Mouse (Mus musculus): Measurements from ENCODE around the gene Zzef1. TPM values are rescaled to one million over a fixed set of nuclear protein-coding genes. Genes with fewer than 3 reads are reported as not detected.

Gene Zzef1
- polyA plus RNA-seq, 1 experiment from 2014 or later: 17.0 TPM

- H3K27me3 ChIP-seq (replicated peaks; ENCODE audit: control insufficient read depth, insufficient read depth, low read length): no peaks in the 10 kb centered on the region
- no peaks in the 10 kb centered on the region for H3K36me3 ChIP-seq (ENCODE audit: control insufficient read depth, insufficient read depth)
- no peaks in the 10 kb centered on the region for H3K9me3 ChIP-seq (ENCODE audit: control insufficient read depth, low read length)
- peaks cover 15% of the 10 kb centered on the region for H3K4me1 ChIP-seq (replicated peaks; ENCODE audit: control insufficient read depth, insufficient read depth, low read length)
- H3K4me2 ChIP-seq (ENCODE audit: low read length): no peak overlapping the region
- ATAC-seq: no peak
- H3K27ac ChIP-seq (ENCODE audit: low read length): no peak overlapping the region
- no peak overlapping the region for H3K9ac ChIP-seq (replicated peaks; ENCODE audit: low read depth, low read length)
- no peak overlapping the region for H3K4me3 ChIP-seq (replicated peaks; ENCODE audit: low read length)
Measured at GRCm38 (mm10) chr11:72798112-72798511, 2.1 kb downstream of the Zzef1 start.

GRCm38 (mm10) chr11:72801182-72801581, 5.2 kb downstream of the Zzef1 start:
- Histone ChIP-seq H3K36me3 (ENCODE audit: control insufficient read depth, insufficient read depth) (no peaks in the 10 kb centered on the region), H3K4me1 (replicated peaks; ENCODE audit: control insufficient read depth, insufficient read depth, low read length) (peaks cover 9% of the 10 kb centered on the region), H3K9me3 (ENCODE audit: control insufficient read depth, low read length) (no peaks in the 10 kb centered on the region), H3K9ac (replicated peaks; ENCODE audit: low read depth, low read length) (no peak overlapping the region), H3K27me3 (replicated peaks; ENCODE audit: control insufficient read depth, insufficient read depth, low read length) (no peaks in the 10 kb centered on the region), H3K27ac (ENCODE audit: low read length) (no peak overlapping the region), H3K4me3 (replicated peaks; ENCODE audit: low read length) (no peak overlapping the region), H3K4me2 (ENCODE audit: low read length) (no peak overlapping the region)
- ATAC-seq: no peak

GRCm38 (mm10) chr11:72803038-72803437, 7.0 kb downstream of the Zzef1 start:
- 75% methylated on average over 3 of the region's 3 CpGs for WGBS
- no peak for ATAC-seq
- H3K36me3 ChIP-seq (ENCODE audit: control insufficient read depth, insufficient read depth): no peaks in the 10 kb centered on the region
- no peaks in the 10 kb centered on the region for H3K9me3 ChIP-seq (ENCODE audit: control insufficient read depth, low read length)
- H3K27me3 ChIP-seq (replicated peaks; ENCODE audit: control insufficient read depth, insufficient read depth, low read length): no peaks in the 10 kb centered on the region
- peaks cover 8% of the 10 kb centered on the region for H3K4me1 ChIP-seq (replicated peaks; ENCODE audit: control insufficient read depth, insufficient read depth, low read length)
- no peak overlapping the region for H3K4me2 ChIP-seq (ENCODE audit: low read length)
- no peak overlapping the region for H3K27ac ChIP-seq (ENCODE audit: low read length)
- no peak overlapping the region for H3K4me3 ChIP-seq (replicated peaks; ENCODE audit: low read length)
- no peak overlapping the region for H3K9ac ChIP-seq (replicated peaks; ENCODE audit: low read depth, low read length)

GRCm38 (mm10) chr11:72804586-72804985, 8.6 kb downstream of the Zzef1 start:
- Histone ChIP-seq H3K4me2 (ENCODE audit: low read length) (no peak overlapping the region), H3K27ac (ENCODE audit: low read length) (no peak overlapping the region), H3K9me3 (ENCODE audit: control insufficient read depth, low read length) (no peaks in the 10 kb centered on the region), H3K9ac (replicated peaks; ENCODE audit: low read depth, low read length) (no peak overlapping the region), H3K4me3 (replicated peaks; ENCODE audit: low read length) (no peak overlapping the region), H3K36me3 (ENCODE audit: control insufficient read depth, insufficient read depth) (no peaks in the 10 kb centered on the region), H3K27me3 (replicated peaks; ENCODE audit: control insufficient read depth, insufficient read depth, low read length) (no peaks in the 10 kb centered on the region), H3K4me1 (replicated peaks; ENCODE audit: control insufficient read depth, insufficient read depth, low read length) (peaks cover 6% of the 10 kb centered on the region)
- no peak for ATAC-seq

GRCm38 (mm10) chr11:72805232-72805631, 9.2 kb downstream of the Zzef1 start:
- WGBS: 88% methylated on average over 3 of the region's 3 CpGs
- no peak overlapping the region for H3K9ac ChIP-seq (replicated peaks; ENCODE audit: low read depth, low read length)
- no peak overlapping the region for H3K27ac ChIP-seq (ENCODE audit: low read length)
- H3K36me3 ChIP-seq (ENCODE audit: control insufficient read depth, insufficient read depth): no peaks in the 10 kb centered on the region
- no peaks in the 10 kb centered on the region for H3K27me3 ChIP-seq (replicated peaks; ENCODE audit: control insufficient read depth, insufficient read depth, low read length)
- no peak for ATAC-seq
- no peaks in the 10 kb centered on the region for H3K9me3 ChIP-seq (ENCODE audit: control insufficient read depth, low read length)
- peaks cover 6% of the 10 kb centered on the region for H3K4me1 ChIP-seq (replicated peaks; ENCODE audit: control insufficient read depth, insufficient read depth, low read length)
- H3K4me2 ChIP-seq (ENCODE audit: low read length): no peak overlapping the region
- H3K4me3 ChIP-seq (replicated peaks; ENCODE audit: low read length): no peak overlapping the region

GRCm38 (mm10) chr11:72806556-72806955, 10.5 kb downstream of the Zzef1 start:
- Histone ChIP-seq H3K4me3 (replicated peaks; ENCODE audit: low read length) (no peak overlapping the region), H3K27me3 (replicated peaks; ENCODE audit: control insufficient read depth, insufficient read depth, low read length) (no peaks in the 10 kb centered on the region), H3K4me2 (ENCODE audit: low read length) (no peak overlapping the region), H3K9ac (replicated peaks; ENCODE audit: low read depth, low read length) (no peak overlapping the region), H3K9me3 (ENCODE audit: control insufficient read depth, low read length) (no peaks in the 10 kb centered on the region), H3K36me3 (ENCODE audit: control insufficient read depth, insufficient read depth) (no peaks in the 10 kb centered on the region), H3K27ac (ENCODE audit: low read length) (no peak overlapping the region), H3K4me1 (replicated peaks; ENCODE audit: control insufficient read depth, insufficient read depth, low read length) (peaks cover 6% of the 10 kb centered on the region)
- 74% methylated on average over 2 of the region's 2 CpGs for WGBS
- ATAC-seq: no peak

GRCm38 (mm10) chr11:72807992-72808391, 12.0 kb downstream of the Zzef1 start:
- WGBS: 82% methylated on average over 4 of the region's 4 CpGs
- Histone ChIP-seq H3K4me1 (replicated peaks; ENCODE audit: control insufficient read depth, insufficient read depth, low read length) (peaks cover 6% of the 10 kb centered on the region), H3K4me2 (ENCODE audit: low read length) (no peak overlapping the region), H3K4me3 (replicated peaks; ENCODE audit: low read length) (no peak overlapping the region), H3K27me3 (replicated peaks; ENCODE audit: control insufficient read depth, insufficient read depth, low read length) (no peaks in the 10 kb centered on the region), H3K36me3 (ENCODE audit: control insufficient read depth, insufficient read depth) (no peaks in the 10 kb centered on the region), H3K9me3 (ENCODE audit: control insufficient read depth, low read length) (no peaks in the 10 kb centered on the region), H3K27ac (ENCODE audit: low read length) (no peak overlapping the region), H3K9ac (replicated peaks; ENCODE audit: low read depth, low read length) (no peak overlapping the region)
- no peak for ATAC-seq

- no peaks in the 10 kb centered on the region for H3K9me3 ChIP-seq (ENCODE audit: control insufficient read depth, low read length)
- H3K4me3 ChIP-seq (replicated peaks; ENCODE audit: low read length): no peak overlapping the region
- H3K27ac ChIP-seq (ENCODE audit: low read length): no peak overlapping the region
- H3K36me3 ChIP-seq (ENCODE audit: control insufficient read depth, insufficient read depth): peaks cover 2% of the 10 kb centered on the region; the same call in 1 of the 2 replicates
- ATAC-seq: no peak
- H3K9ac ChIP-seq (replicated peaks; ENCODE audit: low read depth, low read length): no peak overlapping the region
- no peak overlapping the region for H3K4me2 ChIP-seq (ENCODE audit: low read length)
- H3K27me3 ChIP-seq (replicated peaks; ENCODE audit: control insufficient read depth, insufficient read depth, low read length): no peaks in the 10 kb centered on the region
- H3K4me1 ChIP-seq (replicated peaks; ENCODE audit: control insufficient read depth, insufficient read depth, low read length): no peaks in the 10 kb centered on the region
- 93% methylated on average over 5 of the region's 5 CpGs for WGBS
Measured at GRCm38 (mm10) chr11:72813687-72814086, 17.7 kb downstream of the Zzef1 start.

- no peaks in the 10 kb centered on the region for H3K9me3 ChIP-seq (ENCODE audit: control insufficient read depth, low read length)
- H3K4me1 ChIP-seq (replicated peaks; ENCODE audit: control insufficient read depth, insufficient read depth, low read length): no peaks in the 10 kb centered on the region
- ATAC-seq: no peak
- H3K36me3 ChIP-seq (ENCODE audit: control insufficient read depth, insufficient read depth): peaks cover 2% of the 10 kb centered on the region
- no peak overlapping the region for H3K4me3 ChIP-seq (replicated peaks; ENCODE audit: low read length)
- no peak overlapping the region for H3K27ac ChIP-seq (ENCODE audit: low read length)
- H3K4me2 ChIP-seq (ENCODE audit: low read length): no peak overlapping the region
- no peaks in the 10 kb centered on the region for H3K27me3 ChIP-seq (replicated peaks; ENCODE audit: control insufficient read depth, insufficient read depth, low read length)
- WGBS: 84% methylated on average over 2 of the region's 2 CpGs
- no peak overlapping the region for H3K9ac ChIP-seq (replicated peaks; ENCODE audit: low read depth, low read length)
Measured at GRCm38 (mm10) chr11:72814188-72814587, 18.2 kb downstream of the Zzef1 start.

GRCm38 (mm10) chr11:72816859-72817258, 20.8 kb downstream of the Zzef1 start:
- Histone ChIP-seq H3K4me1 (replicated peaks; ENCODE audit: control insufficient read depth, insufficient read depth, low read length) (no peaks in the 10 kb centered on the region), H3K9me3 (ENCODE audit: control insufficient read depth, low read length) (no peaks in the 10 kb centered on the region), H3K27ac (ENCODE audit: low read length) (no peak overlapping the region), H3K9ac (replicated peaks; ENCODE audit: low read depth, low read length) (no peak overlapping the region), H3K4me3 (replicated peaks; ENCODE audit: low read length) (no peak overlapping the region), H3K27me3 (replicated peaks; ENCODE audit: control insufficient read depth, insufficient read depth, low read length) (no peaks in the 10 kb centered on the region), H3K36me3 (ENCODE audit: control insufficient read depth, insufficient read depth) (peaks cover 7% of the 10 kb centered on the region), H3K4me2 (ENCODE audit: low read length) (no peak overlapping the region)
- ATAC-seq: no peak
- 83% methylated on average over 1 of the region's 1 CpGs for WGBS
